Mouse (Mus musculus) neural tube, embryonic 13.5 days (tissue): ENCODE data around the gene Wwox. TPM values are rescaled to one million over a fixed set of nuclear protein-coding genes. Genes with fewer than 3 reads are reported as not detected.

ENCODE experiments used
- ATAC-seq: fragments of 200-750 bp; cut with Nextera tagmentation; 2 replicates; pipeline ENCODE4 v1.8.0; 2017; ENCODE audit warnings: low read depth, mild to moderate bottlenecking, moderate TSS enrichment, moderate library complexity
- H3K27ac ChIP-seq: fragments of 300-500 bp; sonication (generic); replicated peaks from 2 replicates; pipeline ENCODE4 v1.5.1; 2015; ENCODE audit warnings: moderate library complexity, mild to moderate bottlenecking, inconsistent platforms
- H3K27me3 ChIP-seq: fragments of 300-500 bp; sonication (generic); 2 replicates; pipeline ENCODE4 v1.6.1; 2015; ENCODE audit warnings: mild to moderate bottlenecking, inconsistent platforms
- H3K36me3 ChIP-seq: fragments of 300-500 bp; sonication (generic); 2 replicates; pipeline ENCODE4 v1.6.1; 2015; ENCODE audit warnings: mild to moderate bottlenecking, inconsistent platforms
- H3K4me1 ChIP-seq: fragments of 300-500 bp; sonication (generic); replicated peaks from 2 replicates; pipeline ENCODE4 v1.6.1; 2015; ENCODE audit warnings: inconsistent platforms
- H3K4me2 ChIP-seq: fragments of 300-500 bp; sonication (generic); 2 replicates; pipeline ENCODE4 v1.6.1; 2015; ENCODE audit warnings: inconsistent platforms, mild to moderate bottlenecking, moderate library complexity
- H3K4me3 ChIP-seq: fragments of 300-500 bp; sonication (generic); 2 replicates; pipeline ENCODE4 v1.5.1; 2015; ENCODE audit warnings: mild to moderate bottlenecking, inconsistent platforms
- H3K9ac ChIP-seq: fragments of 300-500 bp; sonication (generic); 2 replicates; pipeline ENCODE4 v1.6.1; 2015; ENCODE audit warnings: moderate library complexity, mild to moderate bottlenecking, inconsistent platforms
- H3K9me3 ChIP-seq: fragments of 300-500 bp; sonication (generic); 2 replicates; pipeline ENCODE4 v1.6.1; 2016; ENCODE audit warnings: inconsistent platforms
- WGBS: fragments of 180-500 bp; shearing (Covaris S2); methylation state at CpG from one replicate; pipeline ENCODE4 v1.1.7; 2015; 5-methylcytosine and 5-hydroxymethylcytosine counted together
- polyA plus RNA-seq: library from polyadenylated mRNA; unstranded; fragments of >200 nt; fragmentation: Nextera tagmentation; extraction: Ambion mirVana; gene quantifications from 2 replicates; pipeline ENCODE4 v1.2.1, GENCODE M21; 2015

The Wwox gene
- polyA plus RNA-seq, 1 experiment from 2014 or later = 12.8 TPM

DNA sequence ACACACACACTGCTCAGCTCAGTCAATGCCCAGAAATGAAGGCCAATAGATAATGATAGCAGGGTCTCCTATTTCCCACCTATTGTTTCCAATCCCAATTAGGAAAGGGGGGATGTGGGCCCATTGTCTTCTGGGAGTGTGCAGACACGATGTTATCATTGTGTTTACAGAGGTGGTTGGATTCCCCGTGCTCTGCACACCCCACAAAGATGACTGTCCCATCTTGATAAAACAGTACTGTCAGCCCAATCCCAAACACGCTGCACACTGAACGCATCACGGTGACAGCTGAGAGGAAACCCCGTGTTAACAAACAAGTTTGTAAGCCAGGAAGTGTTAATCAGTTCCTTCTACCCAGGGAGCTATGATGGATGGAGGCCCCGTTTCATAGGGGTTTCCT, 650.3 kb downstream of the Wwox start:
- Histone ChIP-seq H3K36me3 (no peaks in the 10 kb centered on the region), H3K9ac (no peak overlapping the region), H3K4me1 (no peaks in the 10 kb centered on the region), H3K27me3 (peaks cover 5% of the 10 kb centered on the region), H3K27ac (no peak overlapping the region), H3K9me3 (0 out of 2 replicates have a peak, but pooled peaks cover 6% of the 10 kb centered on the region), H3K4me3 (no peak overlapping the region), H3K4me2 (no peak overlapping the region)
- ATAC-seq = no peak
- WGBS = 73% methylated on average over 7 of the region's 7 CpGs

DNA sequence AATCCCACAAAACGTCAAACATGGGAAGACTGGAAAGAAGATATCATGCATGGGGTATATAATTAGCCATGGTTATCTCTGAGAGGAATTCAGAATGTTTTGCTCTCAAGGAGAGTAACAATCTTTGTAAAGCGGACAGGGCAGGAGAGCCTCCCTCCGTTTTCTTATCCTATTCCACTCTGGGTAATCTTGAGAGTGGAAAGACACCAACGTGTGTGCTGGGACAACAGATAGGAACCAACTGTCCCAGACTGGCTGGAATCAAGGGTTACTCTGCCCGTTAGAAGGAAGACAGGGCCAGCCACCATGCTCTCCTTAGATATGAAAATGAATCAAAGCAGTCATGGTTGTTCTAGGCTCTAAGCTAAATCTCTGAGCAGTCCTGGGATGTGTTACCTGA, 650.7 kb downstream of the Wwox start:
- Histone ChIP-seq H3K9ac (no peak overlapping the region), H3K27me3 (peaks cover 5% of the 10 kb centered on the region), H3K4me3 (no peak overlapping the region), H3K4me1 (no peaks in the 10 kb centered on the region), H3K36me3 (no peaks in the 10 kb centered on the region), H3K4me2 (no peak overlapping the region), H3K27ac (no peak overlapping the region), H3K9me3 (0 out of 2 replicates have a peak, but pooled peaks cover 6% of the 10 kb centered on the region)
- no peak for ATAC-seq
- 85% methylated on average over 5 of the region's 5 CpGs for WGBS

DNA sequence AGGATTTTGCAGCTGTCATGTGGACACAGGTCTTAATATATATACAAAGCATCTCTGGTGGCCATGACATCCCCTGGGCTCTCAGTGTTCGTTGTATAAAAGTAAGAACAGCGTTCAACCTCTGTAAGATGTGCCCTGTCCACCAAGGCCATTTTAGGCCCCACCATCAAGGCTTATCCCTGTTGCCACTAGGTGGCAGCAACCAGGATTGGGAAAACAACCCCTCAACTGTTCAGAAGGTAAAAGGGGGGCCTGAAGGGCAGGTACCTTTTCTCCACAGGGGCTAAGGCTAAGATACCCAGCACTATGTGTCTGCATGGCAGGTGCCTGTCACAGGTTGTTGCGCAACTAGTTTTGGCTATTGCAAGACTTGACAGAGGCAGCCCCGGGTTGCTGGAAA, 656.1 kb downstream of the Wwox start:
- H3K4me2 ChIP-seq = no peak overlapping the region
- H3K27ac ChIP-seq = no peak overlapping the region
- no peak overlapping the region for H3K9ac ChIP-seq
- no peaks in the 10 kb centered on the region for H3K36me3 ChIP-seq
- no peaks in the 10 kb centered on the region for H3K4me1 ChIP-seq
- no peaks in the 10 kb centered on the region for H3K9me3 ChIP-seq
- 79% methylated on average over 4 of the region's 4 CpGs for WGBS
- ATAC-seq = no peak
- H3K27me3 ChIP-seq = peaks cover 5% of the 10 kb centered on the region
- H3K4me3 ChIP-seq = no peak overlapping the region

DNA sequence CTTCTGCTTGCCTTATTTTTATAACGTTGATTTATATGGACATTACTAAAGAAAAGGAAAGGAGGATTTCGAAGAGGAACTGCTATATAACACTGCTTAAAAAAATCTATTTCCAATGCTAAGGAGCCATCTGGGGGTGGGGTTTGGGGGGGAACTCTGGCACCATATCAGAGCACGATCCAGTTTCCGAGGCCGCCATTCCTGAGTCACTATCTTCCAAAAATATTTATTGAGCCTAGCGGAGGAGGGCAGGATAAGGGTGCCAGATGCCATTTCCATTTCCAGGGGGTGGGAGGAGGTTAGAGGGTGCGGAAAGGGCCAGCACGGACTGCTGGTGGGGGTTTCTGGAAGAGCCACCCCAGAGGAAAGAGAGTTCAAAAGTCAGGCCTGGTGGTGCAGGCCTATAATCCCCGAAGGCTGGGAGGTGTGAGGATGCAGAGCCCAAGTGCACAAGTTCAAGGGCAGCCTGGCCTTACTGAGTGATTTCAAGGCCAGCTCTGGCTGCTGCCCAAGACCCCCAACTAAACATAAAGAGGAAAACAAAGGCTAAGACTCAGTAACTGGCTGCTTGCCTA, 658.6 kb downstream of the Wwox start:
- Histone ChIP-seq H3K27me3 (peaks cover 3% of the 10 kb centered on the region; the same call in 1 of the 2 replicates), H3K4me2 (no peak overlapping the region), H3K9me3 (no peaks in the 10 kb centered on the region), H3K36me3 (no peaks in the 10 kb centered on the region), H3K27ac (no peak overlapping the region), H3K4me1 (no peaks in the 10 kb centered on the region), H3K9ac (no peak overlapping the region), H3K4me3 (no peak overlapping the region)
- 82% methylated on average over 9 of the region's 9 CpGs for WGBS
- no peak for ATAC-seq

DNA sequence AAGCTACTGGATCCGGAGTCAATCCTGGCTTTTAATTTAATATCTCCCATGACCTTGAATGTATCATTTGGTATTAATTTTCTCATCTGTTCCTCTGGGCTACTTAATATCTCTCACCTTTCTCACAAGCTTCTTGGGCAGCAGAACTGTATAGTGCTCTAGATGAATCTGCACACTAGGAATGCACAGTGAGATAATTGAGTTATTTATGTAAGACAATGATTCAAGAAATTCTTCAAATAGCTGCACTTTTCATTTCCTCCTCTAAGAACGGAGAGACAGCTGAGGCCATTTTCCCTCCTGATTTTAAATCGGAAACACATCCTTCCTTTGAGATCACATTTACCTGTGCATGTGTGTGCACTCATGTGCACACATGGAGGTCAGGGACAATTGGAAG, 669.9 kb downstream of the Wwox start:
- H3K27me3 ChIP-seq = no peaks in the 10 kb centered on the region
- H3K27ac ChIP-seq = no peak overlapping the region
- no peak for ATAC-seq
- peaks cover 12% of the 10 kb centered on the region for H3K4me1 ChIP-seq
- no peak overlapping the region for H3K9ac ChIP-seq
- no peaks in the 10 kb centered on the region for H3K36me3 ChIP-seq
- no peak overlapping the region for H3K4me2 ChIP-seq
- no peak overlapping the region for H3K4me3 ChIP-seq
- 72% methylated on average over 3 of the region's 3 CpGs for WGBS
- no peaks in the 10 kb centered on the region for H3K9me3 ChIP-seq

DNA sequence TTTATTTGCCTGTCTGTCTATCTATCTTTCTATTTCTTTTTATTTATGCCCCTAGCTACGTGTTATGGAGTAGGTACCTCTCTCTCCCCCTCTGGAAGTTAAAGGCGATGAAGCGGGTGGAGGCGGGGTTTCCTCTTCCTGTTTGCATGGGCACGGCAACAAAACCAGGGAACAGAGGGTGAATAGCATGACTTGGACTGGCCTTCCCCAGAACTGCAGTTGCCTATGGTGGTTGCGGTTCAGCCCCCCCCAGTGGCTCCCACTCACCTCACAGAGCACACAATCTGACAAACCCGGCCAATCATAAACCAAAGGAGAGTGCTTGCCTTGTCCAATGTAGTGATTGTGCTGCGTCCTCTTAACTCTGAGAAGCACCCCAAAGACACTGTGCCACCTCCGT, 671.0 kb downstream of the Wwox start:
- Histone ChIP-seq H3K9me3 (no peaks in the 10 kb centered on the region), H3K27me3 (no peaks in the 10 kb centered on the region), H3K4me3 (no peak overlapping the region), H3K4me1 (peaks cover 18% of the 10 kb centered on the region), H3K4me2 (no peak overlapping the region), H3K27ac (no peak overlapping the region), H3K36me3 (no peaks in the 10 kb centered on the region), H3K9ac (no peak overlapping the region)
- WGBS = 74% methylated on average over 9 of the region's 9 CpGs
- ATAC-seq = no peak

DNA sequence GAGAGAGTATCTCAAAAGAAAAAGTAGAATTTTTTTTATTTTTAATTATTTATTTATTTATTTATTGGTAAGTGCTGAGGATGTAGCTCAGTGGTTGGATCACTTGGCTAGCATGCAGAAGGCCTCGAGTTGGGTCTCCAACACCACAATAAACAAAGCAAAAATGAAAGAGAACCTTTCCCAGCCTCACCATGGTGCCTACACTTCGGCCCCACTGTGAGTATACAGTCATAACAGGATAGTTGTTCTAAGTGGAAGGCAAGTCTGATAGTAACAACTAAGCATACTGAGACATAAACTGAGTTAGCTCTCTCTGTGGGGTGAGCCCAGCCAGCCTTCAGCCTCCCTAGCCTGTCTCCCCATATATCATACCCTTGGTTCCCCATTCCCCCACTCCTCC, 672.6 kb downstream of the Wwox start:
- H3K36me3 ChIP-seq = no peaks in the 10 kb centered on the region
- no peaks in the 10 kb centered on the region for H3K9me3 ChIP-seq
- no peak for ATAC-seq
- H3K27ac ChIP-seq = no peak overlapping the region
- peaks cover 13% of the 10 kb centered on the region for H3K4me1 ChIP-seq
- H3K9ac ChIP-seq = no peak overlapping the region
- no peak overlapping the region for H3K4me3 ChIP-seq
- no peaks in the 10 kb centered on the region for H3K27me3 ChIP-seq
- no peak overlapping the region for H3K4me2 ChIP-seq
- 84% methylated on average over 2 of the region's 2 CpGs for WGBS

DNA sequence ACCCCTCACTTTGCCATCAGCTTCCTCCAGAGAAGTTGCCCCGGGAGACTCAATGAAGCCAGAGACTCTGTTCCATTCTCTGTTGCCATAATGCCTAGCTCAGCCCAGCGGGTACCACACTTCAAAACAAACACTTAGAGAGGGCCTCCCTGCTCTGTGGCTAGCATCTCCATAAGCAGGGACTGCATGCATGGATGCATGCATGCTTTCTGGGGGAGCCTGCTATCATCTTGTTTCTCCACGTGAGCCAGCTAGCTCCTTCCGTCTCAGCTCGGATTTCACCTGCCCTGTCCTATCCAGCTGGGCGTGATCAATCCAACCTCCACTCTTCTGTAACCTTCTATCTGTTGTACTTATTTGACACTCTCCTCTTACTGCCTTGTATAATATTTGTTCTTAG, 675.0 kb downstream of the Wwox start:
- WGBS = 29% methylated on average over 6 of the region's 6 CpGs
- ATAC-seq = peak; percentile 61

DNA sequence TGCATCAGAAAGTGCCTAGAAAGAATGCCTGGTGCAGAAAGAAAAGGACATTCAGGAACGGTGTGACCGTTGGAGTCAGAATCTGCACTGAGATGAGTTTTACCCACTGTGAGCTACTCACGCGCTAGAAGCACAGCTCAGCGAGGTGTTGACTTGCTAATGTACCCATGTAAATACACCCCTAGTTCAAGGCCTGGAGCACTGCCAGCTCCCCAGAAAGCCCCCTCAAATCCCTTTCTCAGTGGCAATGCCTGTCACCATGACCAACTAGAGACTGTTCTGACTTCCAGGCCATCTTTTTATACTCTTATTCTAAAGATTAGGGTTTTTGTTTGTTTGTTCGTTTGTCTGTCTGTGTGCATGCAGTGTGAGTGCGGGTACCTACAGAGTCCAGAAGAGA, 686.6 kb downstream of the Wwox start:
- 36% methylated on average over 7 of the region's 7 CpGs for WGBS
- Histone ChIP-seq H3K27me3 (no peaks in the 10 kb centered on the region), H3K4me2 (no peak overlapping the region), H3K27ac (no peak overlapping the region), H3K4me3 (no peak overlapping the region), H3K9me3 (no peaks in the 10 kb centered on the region), H3K4me1 (no peaks in the 10 kb centered on the region), H3K9ac (no peak overlapping the region), H3K36me3 (no peaks in the 10 kb centered on the region)
- no peak for ATAC-seq

More for the DNA sequence above, 675.0 kb downstream of the Wwox start:
- H3K27ac ChIP-seq = 0 out of 2 replicates have a peak overlapping the region, but pooled peaks have one; percentile 34
- H3K36me3 ChIP-seq = no peaks in the 10 kb centered on the region
- H3K9me3 ChIP-seq = no peaks in the 10 kb centered on the region
- H3K4me3 ChIP-seq = no peak overlapping the region
- H3K9ac ChIP-seq = no peak overlapping the region
- no peaks in the 10 kb centered on the region for H3K27me3 ChIP-seq
- no peak overlapping the region for H3K4me2 ChIP-seq
- H3K4me1 ChIP-seq = peaks cover 9% of the 10 kb centered on the region

DNA sequence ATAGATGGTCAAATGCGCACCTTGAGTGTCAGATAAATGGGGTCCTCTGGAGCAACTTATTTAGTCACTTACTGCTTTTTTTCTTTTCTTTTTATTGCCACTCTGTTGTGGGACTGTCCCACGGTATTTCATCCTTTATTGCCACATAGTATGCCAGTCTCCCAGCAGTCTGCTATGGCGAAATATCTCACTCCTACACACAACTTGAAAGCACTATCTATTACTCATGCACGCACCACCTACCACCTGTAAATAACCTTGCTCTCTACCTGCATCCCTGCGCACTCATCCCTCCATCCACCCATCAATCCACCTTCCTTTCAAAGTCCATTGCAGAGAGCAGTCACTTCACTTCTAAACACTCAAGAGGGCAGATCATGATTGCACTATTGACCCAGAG, 687.2 kb downstream of the Wwox start:
- H3K27me3 ChIP-seq = no peaks in the 10 kb centered on the region
- no peak overlapping the region for H3K4me3 ChIP-seq
- no peaks in the 10 kb centered on the region for H3K9me3 ChIP-seq
- H3K36me3 ChIP-seq = no peaks in the 10 kb centered on the region
- H3K9ac ChIP-seq = no peak overlapping the region
- H3K4me2 ChIP-seq = no peak overlapping the region
- no peak overlapping the region for H3K27ac ChIP-seq
- WGBS = 82% methylated on average over 5 of the region's 5 CpGs
- no peak for ATAC-seq
- no peaks in the 10 kb centered on the region for H3K4me1 ChIP-seq

DNA sequence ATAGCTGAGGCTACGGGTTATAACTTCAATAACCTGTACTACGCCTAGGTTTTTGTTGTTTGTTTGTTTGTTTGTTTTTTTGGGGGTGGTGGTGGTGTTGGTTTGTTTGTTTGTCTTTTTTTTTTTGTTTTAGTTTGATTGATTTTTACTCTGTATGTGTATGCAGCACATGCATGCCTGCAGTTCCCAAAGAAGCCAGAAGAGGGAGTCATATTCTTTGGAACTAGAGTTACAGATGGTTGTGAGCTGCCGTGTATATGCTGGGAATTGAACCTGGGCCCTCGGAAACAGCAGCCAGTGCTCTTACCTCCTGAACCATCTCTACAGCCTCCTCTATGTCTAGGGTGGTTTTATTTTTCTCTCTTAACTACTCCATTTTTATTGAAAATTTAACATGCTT, 689.9 kb downstream of the Wwox start:
- no peaks in the 10 kb centered on the region for H3K9me3 ChIP-seq
- no peak overlapping the region for H3K9ac ChIP-seq
- no peak overlapping the region for H3K4me3 ChIP-seq
- H3K27ac ChIP-seq = no peak overlapping the region
- ATAC-seq = no peak
- H3K36me3 ChIP-seq = no peaks in the 10 kb centered on the region
- peaks cover 17% of the 10 kb centered on the region for H3K4me1 ChIP-seq
- WGBS = 93% methylated on average over 4 of the region's 4 CpGs
- H3K4me2 ChIP-seq = no peak overlapping the region
- H3K27me3 ChIP-seq = no peaks in the 10 kb centered on the region; the same call in 1 of the 2 replicates

DNA sequence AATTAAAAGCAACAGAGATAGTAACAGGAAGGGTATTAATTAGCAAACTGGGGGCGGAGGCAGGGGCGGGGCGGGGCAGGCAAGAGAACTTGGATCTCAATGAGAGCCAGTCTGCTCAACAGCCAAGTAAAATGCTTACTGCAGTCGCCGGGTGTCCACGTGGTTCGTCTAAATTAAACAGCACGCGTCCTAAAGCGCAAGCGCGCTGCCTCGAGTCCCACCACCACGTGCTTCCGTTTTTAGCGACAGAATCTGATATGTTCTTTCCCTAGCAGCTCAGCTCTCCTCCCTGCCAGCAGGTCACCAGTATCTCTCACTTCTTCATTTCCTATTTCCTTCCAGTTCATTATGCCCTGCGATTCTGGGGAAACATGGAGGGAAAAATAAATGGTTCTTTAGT, 693.7 kb downstream of the Wwox start:
- H3K36me3 ChIP-seq = no peaks in the 10 kb centered on the region
- H3K4me1 ChIP-seq = peaks cover 17% of the 10 kb centered on the region
- no peak overlapping the region for H3K4me3 ChIP-seq
- whole genome bisulfite sequencing = 60% methylated on average over 17 of the region's 17 CpGs
- ATAC-seq = no peak
- H3K27me3 ChIP-seq = no peaks in the 10 kb centered on the region; the same call in 1 of the 2 replicates
- H3K27ac ChIP-seq = no peak overlapping the region
- no peaks in the 10 kb centered on the region for H3K9me3 ChIP-seq
- no peak overlapping the region for H3K9ac ChIP-seq
- no peak overlapping the region for H3K4me2 ChIP-seq

DNA sequence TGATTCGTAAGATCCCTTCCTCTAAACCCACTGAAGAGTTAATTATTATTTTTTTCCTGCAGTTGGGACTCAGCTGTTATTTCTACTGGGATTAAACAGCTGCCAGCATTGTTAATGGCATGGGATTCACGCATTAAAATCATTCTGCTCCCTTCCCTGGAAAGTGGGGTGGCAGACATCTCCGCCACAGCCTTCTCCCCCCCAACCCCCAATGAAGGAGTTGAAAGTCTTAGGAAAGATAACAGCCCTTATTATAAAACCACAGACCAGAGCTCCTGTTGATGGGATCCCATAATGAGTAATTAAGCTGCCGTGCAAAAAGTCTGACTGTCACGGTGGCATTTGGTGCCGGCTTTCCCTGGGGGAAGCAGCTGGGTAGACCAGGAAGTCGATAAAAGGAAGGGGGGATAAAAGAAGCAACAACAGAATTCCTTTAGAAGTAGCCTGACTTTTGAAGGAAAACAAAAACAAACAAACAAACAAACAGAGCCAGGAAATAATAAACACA, 694.3 kb downstream of the Wwox start:
- H3K9me3 ChIP-seq = no peaks in the 10 kb centered on the region
- peak overlapping the region; percentile 18; the same call in 1 of the 2 replicates for H3K27ac ChIP-seq
- WGBS = 18% methylated on average over 7 of the region's 7 CpGs
- H3K4me2 ChIP-seq = 0 out of 2 replicates have a peak overlapping the region, but pooled peaks have one; percentile 1
- peaks cover 17% of the 10 kb centered on the region for H3K4me1 ChIP-seq
- no peaks in the 10 kb centered on the region; the same call in 1 of the 2 replicates for H3K27me3 ChIP-seq
- no peak overlapping the region for H3K4me3 ChIP-seq
- no peaks in the 10 kb centered on the region for H3K36me3 ChIP-seq
- H3K9ac ChIP-seq = no peak overlapping the region
- no peak for ATAC-seq
